Mouse (Mus musculus) adrenal gland, postnatal 14 days (tissue): Measurements from ENCODE around the gene Mapk1ip1l. TPM values are rescaled to one million over a fixed set of nuclear protein-coding genes. Genes with fewer than 3 reads are reported as not detected.

ENCODE experiments used
- DNase-seq: peaks from one replicate; pipeline ENCODE4 v3.0.0; 2021; ENCODE audit warnings: mixed read lengths
- total RNA-seq: library from RNA; stranded (reverse); gene quantifications from 2 replicates; pipeline ENCODE4 v1.2.3, GENCODE M21; 2021

Mapk1ip1l gene
- total RNA-seq, 1 experiment from 2014 or later = 74.8 TPM

DNA sequence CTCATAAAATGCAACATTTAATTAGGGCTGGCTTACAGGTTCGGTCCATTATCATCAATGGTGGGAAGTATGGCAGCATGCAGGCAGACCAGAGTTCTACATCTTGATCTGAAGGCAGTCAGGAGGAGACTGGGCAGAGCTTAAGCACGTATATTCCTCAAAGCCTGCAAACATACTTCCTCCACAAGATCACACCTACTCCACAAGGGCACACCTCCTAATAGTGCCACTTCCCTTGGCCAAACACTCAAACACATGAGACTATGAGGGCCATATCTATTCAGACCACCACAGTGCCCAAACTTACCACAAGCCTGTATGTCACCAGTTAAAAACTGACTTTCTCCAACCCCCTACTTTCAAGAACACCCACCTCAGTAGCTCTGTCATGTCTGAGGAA is 63.4 kb downstream of the Mapk1ip1l start:
- no peak for DNase-seq

DNA sequence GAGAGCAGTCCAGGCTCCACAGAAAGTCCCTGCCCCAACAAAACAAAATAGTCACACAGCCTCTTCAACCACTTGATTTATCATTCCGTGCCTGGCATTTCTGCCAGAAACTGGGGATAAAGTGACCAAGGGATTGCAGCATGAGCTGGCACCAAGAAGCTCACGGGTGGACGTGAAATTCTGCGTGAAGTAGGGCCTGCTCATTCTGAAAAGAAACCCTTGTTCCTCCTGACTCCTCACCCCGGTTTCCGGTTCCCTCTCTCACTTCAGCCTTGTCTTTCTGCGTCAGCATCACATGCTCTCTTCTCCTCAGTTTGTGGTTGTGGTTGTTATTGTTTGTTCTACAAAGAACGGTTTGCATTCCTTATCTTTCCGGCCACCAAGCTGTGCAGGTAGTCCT is 63.8 kb downstream of the Mapk1ip1l start:
- no peak for DNase-seq

DNA sequence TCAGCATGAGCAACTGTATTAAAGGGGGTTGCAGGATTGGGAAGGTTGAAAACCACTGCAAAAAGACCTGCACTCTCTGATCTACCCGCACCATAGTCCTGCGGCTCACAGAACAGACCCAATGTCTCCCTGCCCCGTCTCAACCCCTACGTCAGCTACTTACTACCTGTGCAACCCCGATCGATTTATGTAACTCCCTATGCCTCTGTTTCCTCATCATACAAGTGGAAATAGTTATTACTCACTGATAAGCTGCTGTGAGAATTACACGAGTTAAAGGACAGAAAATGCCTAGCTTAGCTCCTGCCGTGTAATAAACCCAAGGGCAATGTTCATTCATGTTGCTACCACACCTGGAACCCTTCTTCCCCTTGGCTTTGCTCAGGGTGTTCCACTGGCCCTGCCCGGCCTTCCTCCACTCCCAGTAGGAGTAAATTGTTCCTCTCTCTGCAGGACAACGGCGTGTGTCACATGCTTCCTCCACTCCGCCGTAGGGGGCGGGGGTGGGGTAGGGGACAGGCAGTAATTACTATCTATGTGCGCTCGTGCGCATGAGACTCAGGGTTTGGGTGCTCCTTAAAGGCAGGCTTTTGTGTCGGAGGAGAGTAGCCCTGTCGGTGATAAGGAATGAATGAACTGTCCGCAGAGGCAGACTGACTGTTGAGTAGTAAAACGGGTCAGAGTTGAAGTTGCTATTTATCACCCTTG is 66.8 kb downstream of the Mapk1ip1l start:
- peak; percentile 43 for DNase-seq

DNA sequence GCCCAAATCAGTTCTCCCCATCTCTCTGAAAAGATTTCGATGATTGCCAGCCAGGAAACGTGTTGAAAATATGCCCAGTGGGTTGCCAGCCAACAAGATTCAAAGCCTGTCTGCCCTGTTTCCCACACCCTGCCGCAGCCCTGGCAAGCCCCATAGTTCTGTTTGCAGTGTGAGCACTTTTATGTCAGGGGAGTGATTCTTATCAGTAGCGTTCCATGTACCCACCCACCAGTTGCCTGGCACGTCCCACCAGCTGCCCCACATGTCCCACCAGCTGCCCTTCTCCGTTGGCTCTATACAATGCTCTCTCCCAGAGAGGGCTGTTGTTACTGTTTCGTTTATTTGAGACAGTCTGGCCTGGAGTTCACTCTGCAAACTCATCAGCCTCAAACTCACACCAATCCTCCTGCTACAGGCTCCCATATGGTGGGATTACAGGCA is 68.8 kb downstream of the Mapk1ip1l start:
- peak; percentile 31 for DNase-seq

DNA sequence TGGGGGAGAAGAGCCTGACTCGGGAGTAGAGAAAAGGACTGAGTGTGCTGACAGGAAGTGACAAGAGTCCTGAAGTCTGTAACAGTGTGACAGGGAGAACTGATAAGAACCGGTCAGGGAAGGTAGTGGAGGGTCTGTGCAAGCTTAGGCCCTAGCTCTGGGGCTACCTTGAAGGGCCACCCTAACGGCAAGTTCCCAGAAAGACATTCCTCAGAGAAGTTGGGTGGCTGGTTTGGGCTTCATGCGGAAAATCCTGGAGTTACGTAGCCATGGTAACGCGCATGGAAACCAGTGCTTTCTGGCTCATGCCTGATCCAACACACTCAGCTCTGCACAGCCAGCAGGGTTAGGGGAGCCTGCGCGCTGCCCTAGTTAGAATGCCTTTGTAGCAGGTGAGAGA is 69.4 kb downstream of the Mapk1ip1l start, which contains the start of gene Lgals3:
Lgals3 (plus strand) TSS at position 291 of the 400 bp plus-strand sequence.
- DNase-seq = peak; percentile 38

DNA sequence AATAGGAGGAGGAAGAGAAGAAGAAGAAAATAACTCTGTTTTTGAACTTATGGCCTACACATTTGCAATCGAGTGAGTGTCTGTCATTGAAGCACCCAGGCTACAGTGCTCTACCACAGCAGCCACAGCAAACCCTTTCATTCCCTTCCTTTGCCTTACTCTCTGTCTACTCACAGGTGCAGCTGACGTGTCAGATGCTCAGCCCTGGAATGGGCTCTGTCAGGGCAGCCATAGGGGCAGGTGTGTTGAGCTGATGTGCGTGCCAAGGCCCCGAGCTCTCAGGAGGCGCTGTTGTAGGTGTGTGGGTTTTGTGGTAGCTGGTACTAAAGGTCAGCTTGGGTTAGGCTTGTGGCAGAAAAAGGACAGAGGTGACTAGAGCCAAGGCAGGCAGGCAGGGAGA is 71.7 kb downstream of the Mapk1ip1l start:
- DNase-seq = no peak

DNA sequence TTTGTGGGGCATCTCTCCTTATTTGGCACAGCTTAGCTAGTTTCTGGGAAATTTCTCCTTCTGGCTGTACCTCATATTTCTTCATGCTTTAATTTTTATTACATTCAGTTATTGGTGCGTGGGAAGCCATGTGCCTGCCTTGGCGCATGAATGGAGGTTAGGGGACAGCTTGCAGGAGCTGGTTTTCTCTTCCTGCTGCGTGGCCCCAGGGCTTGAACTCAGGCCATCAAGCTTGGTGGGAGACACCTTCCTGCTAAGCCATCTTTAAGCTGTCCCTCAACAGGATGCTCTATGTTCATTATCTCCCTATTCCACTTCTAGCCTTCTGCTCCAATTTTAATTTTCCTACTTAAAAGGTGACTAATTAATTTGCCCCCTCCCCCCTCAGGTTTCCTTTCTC is 72.7 kb downstream of the Mapk1ip1l start:
- DNase-seq = no peak

DNA sequence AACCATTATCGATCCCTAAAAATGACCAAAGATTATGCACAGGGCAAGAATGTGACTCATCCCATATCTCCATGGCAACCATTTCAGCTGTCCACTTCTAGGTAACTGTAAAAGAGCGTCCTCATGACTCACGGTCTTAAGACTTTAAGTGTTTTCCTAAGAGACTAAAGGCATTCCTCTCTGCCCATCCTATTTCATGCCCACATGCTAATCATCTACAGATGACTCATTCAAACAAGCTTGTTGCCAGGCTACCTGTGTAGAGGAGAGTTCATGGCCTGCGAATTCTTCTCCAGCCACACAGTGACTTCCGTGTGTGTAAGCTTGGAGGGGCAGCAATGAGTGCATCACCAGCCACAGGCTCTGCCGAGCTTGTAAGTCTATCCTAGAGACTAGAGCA is 73.6 kb downstream of the Mapk1ip1l start:
- DNase-seq = peak; percentile 17

Other genes with a start within 250 kb of the Mapk1ip1l start
- gene Gch1, start 108.9 kb upstream of the Mapk1ip1l start, total RNA-seq = 42.0 and 51.3 TPM in 2 replicates
- gene Wdhd1, start 21.4 kb upstream of the Mapk1ip1l start, total RNA-seq = 7.1 and 9.8 TPM in 2 replicates
- 22.7 and 24.2 TPM in 2 replicates for gene Socs4, start 21.3 kb upstream of the Mapk1ip1l start, total RNA-seq
- gene Lgals3, start 69.5 kb downstream of the Mapk1ip1l start, total RNA-seq = 7.9 and 9.9 TPM in 2 replicates
- gene Dlgap5, start 120.1 kb downstream of the Mapk1ip1l start, total RNA-seq = 8.3 and 11.4 TPM in 2 replicates
- gene Fbxo34, start 152.2 kb downstream of the Mapk1ip1l start, total RNA-seq = 21.3 and 27.8 TPM in 2 replicates